Mouse (Mus musculus) frontal cortex, postnatal 14 days (tissue): ENCODE data around the gene Pdia3.
"Not testable (repeated sequence)": the region's sequence is repeated elsewhere in the genome, so short reads cannot be mapped to it uniquely, and the experiment has no call there.

ENCODE experiments used
- DNase-seq, 2 experiments: peaks; one replicate each; pipeline ENCODE4 v3.0.0; 2022; ENCODE audit warnings: low spot score in 2 of 2

The Pdia3 gene

GRCm38 (mm10) chr2:121413387-121414042, at the start of gene Pdia3, which contains the start of gene Catsper2:
TSS of gene Pdia3 (plus strand) at chr2:121413775.
TSS of gene Catsper2 (minus strand) at chr2:121413792.
- DNase-seq: peak; percentile 91 to 93

- DNase-seq: no peak
Observed at GRCm38 (mm10) chr2:121368831-121369230, 44.7 kb upstream of the Pdia3 start.

- no peak for DNase-seq
Observed at GRCm38 (mm10) chr2:121370921-121371320, 42.7 kb upstream of the Pdia3 start.

- no peak for DNase-seq
Observed at GRCm38 (mm10) chr2:121372266-121372665, 41.3 kb upstream of the Pdia3 start.

GRCm38 (mm10) chr2:121374766-121375165, 38.8 kb upstream of the Pdia3 start:
- no peak for DNase-seq

- DNase-seq: not testable (repeated sequence)
Observed at GRCm38 (mm10) chr2:121386961-121387575, 26.5 kb upstream of the Pdia3 start, which contains the start of gene Strc. TSS of gene Strc (minus strand) at chr2:121387168.

- DNase-seq: peak; percentile 41 to 86
Observed at GRCm38 (mm10) chr2:121396624-121397023, 17.0 kb upstream of the Pdia3 start.

- no peak for DNase-seq
Observed at GRCm38 (mm10) chr2:121403296-121403695, 10.3 kb upstream of the Pdia3 start.

GRCm38 (mm10) chr2:121408160-121408559, 5.4 kb upstream of the Pdia3 start:
- no peak for DNase-seq

GRCm38 (mm10) chr2:121412843-121413386, 660 bp upstream of the Pdia3 start:
- peak in 1 of 2 experiments; percentile 10 for DNase-seq

- DNase-seq: peak in 1 of 2 experiments; percentile 19
Observed at GRCm38 (mm10) chr2:121414139-121414685, 637 bp downstream of the Pdia3 start.

GRCm38 (mm10) chr2:121415103-121415502, 1.5 kb downstream of the Pdia3 start:
- no peak for DNase-seq

GRCm38 (mm10) chr2:121415591-121415990, 2.0 kb downstream of the Pdia3 start:
- no peak for DNase-seq

GRCm38 (mm10) chr2:121416356-121416755, 2.8 kb downstream of the Pdia3 start:
- DNase-seq: no peak

GRCm38 (mm10) chr2:121418476-121418875, 4.9 kb downstream of the Pdia3 start:
- DNase-seq: no peak

GRCm38 (mm10) chr2:121423166-121423565, 9.6 kb downstream of the Pdia3 start:
- DNase-seq: no peak

- no peak for DNase-seq
Observed at GRCm38 (mm10) chr2:121425890-121426289, 12.3 kb downstream of the Pdia3 start.

GRCm38 (mm10) chr2:121434854-121435253, 21.3 kb downstream of the Pdia3 start:
- no peak for DNase-seq

- DNase-seq: no peak
Observed at GRCm38 (mm10) chr2:121439746-121440145, 26.2 kb downstream of the Pdia3 start.

GRCm38 (mm10) chr2:121440834-121441605, 27.4 kb downstream of the Pdia3 start:
- DNase-seq: no peak

- DNase-seq: no peak
Observed at GRCm38 (mm10) chr2:121441800-121442199, 28.2 kb downstream of the Pdia3 start.
